Mouse (Mus musculus): ENCODE data around the gene Rab3b.
A peak's percentile ranks its signal among the peaks of the same experiment; 100 is the strongest.
"Not testable (repeated sequence)": the region's sequence is repeated elsewhere in the genome, so short reads cannot be mapped to it uniquely, and the experiment has no call there.

Gene Rab3b

GRCm38 (mm10) chr4:108890876-108891275 lies 12.0 kb downstream of the Rab3b start:
- DNase-seq (ENCODE audit: low read depth, low spot score): peak; percentile 71

- no peak for DNase-seq (ENCODE audit: low read depth, low spot score)
Observed at GRCm38 (mm10) chr4:108900421-108900820, 21.6 kb downstream of the Rab3b start.

DNA sequence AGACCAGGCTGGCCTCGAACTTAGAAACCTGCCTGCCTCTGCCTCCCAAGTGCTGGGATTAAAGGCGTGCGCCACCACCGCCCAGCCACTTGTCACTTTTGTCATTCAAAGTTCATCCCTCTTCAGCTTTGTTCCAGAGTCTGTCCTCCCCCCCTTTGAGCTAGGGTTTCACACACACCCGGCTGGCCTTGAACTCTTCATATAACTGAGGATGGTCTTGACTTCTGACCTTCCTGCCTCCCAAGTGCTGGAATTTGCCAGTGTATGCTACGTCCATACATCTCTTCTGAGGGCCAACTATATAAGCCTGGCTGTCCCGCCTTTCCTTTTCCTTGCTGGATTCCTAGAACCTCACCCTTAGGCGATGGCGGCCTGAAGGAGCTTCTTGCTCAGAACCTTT lies 24.0 kb downstream of the Rab3b start:
- no peak for DNase-seq (ENCODE audit: low read depth, low spot score)

GRCm38 (mm10) chr4:108903346-108903745 lies 24.5 kb downstream of the Rab3b start:
- DNase-seq (ENCODE audit: low read depth, low spot score): no peak

DNA sequence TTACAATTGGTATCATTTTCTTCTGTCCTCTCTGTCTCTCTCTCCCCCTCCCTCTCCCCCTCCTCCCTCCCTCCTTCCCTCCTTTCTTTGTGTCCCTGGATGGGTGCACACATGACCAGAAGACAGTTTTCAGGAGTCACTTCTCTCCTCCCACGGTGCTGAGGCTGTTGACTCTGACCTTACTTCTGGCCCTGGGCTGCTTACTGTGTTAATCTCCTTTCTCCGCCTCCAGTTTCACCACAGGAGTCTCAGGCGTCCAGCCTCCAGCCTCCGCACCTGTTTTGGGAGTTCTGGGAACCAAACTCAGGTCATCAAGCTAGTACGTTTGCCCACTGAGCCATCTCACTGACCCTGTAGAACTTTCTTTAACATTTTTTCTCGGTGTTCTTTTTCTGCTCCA lies 25.2 kb downstream of the Rab3b start:
- DNase-seq (ENCODE audit: low read depth, low spot score): no peak

GRCm38 (mm10) chr4:108904790-108905189 lies 25.9 kb downstream of the Rab3b start:
- no peak for DNase-seq (ENCODE audit: low read depth, low spot score)

GRCm38 (mm10) chr4:108905859-108906258 lies 27.0 kb downstream of the Rab3b start:
- DNase-seq (ENCODE audit: low read depth, low spot score): peak; percentile 90

- peak; percentile 44 for DNase-seq (ENCODE audit: low read depth, low spot score)
Observed at GRCm38 (mm10) chr4:108907475-108907874, 28.6 kb downstream of the Rab3b start.

DNA sequence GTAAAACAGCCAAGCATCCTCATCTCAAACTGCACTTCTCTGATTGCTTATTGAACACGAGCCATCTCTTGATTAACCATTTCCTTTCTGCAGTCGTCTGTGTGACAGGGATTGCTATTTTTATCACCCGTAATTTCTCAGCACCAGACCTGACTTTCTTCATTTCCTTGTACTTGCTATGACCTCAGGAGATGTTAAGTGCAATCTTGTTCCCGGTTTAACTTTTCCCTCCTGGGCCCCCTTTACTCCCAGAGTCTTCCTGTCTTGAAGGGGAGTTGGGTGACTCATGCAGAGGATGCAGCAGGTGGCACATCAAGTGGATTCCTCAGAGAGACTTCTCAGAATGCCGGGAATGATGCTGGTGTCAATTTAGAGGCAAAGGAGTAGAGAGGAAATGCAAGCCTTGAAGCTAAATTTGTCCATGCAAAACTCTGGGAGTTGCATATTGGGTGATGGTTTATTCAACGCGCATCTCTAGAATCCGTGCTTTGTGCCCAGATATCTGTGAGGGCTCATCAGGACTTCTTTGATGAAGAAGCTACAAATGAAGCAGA lies 31.1 kb downstream of the Rab3b start:
- peak; percentile 74 for DNase-seq (ENCODE audit: low read depth, low spot score)

DNA sequence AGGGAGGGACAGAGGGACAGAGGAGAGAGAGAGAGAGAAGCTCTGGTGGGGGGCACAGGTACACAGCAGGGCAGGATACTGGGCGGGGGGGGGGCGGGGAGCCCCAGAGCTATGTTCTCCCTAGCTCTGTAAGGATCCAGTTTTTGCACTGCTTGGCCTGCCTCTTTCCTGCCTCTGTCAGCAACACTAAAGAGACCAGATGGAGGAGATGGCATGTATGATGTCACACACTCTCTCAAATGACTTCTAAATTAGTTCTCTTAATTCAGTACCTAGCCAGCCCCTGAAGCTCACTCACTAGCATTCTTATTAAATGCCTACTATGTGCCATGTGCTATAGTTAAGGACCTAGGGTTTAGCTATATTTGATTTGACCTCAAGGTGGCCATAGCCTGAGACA lies 33.0 kb downstream of the Rab3b start:
- DNase-seq (ENCODE audit: low read depth, low spot score): peak; percentile 38

DNA sequence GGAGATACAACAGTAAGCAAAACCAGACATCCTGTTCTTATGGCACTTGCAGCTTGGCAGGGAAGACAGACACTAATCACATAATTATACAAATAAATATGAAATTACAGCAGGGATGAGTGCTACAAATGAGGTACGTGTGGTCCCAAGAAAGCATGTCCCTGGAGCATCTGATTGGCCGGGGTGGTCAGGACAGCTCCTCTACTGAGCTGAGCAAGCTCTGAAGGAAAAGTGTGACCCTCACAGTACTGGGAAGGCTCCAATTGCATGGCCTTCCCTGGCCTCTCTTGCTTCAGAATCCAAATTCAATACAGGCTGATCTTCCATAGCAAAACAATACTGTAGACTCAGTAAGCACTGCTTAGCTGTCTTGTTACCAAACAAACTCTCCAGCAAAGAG lies 34.3 kb downstream of the Rab3b start:
- no peak for DNase-seq (ENCODE audit: low read depth, low spot score)

GRCm38 (mm10) chr4:108914391-108914790 lies 35.5 kb downstream of the Rab3b start:
- no peak for DNase-seq (ENCODE audit: low read depth, low spot score)

GRCm38 (mm10) chr4:108915101-108915500 lies 36.2 kb downstream of the Rab3b start:
- peak; percentile 58 for DNase-seq (ENCODE audit: low read depth, low spot score)

DNA sequence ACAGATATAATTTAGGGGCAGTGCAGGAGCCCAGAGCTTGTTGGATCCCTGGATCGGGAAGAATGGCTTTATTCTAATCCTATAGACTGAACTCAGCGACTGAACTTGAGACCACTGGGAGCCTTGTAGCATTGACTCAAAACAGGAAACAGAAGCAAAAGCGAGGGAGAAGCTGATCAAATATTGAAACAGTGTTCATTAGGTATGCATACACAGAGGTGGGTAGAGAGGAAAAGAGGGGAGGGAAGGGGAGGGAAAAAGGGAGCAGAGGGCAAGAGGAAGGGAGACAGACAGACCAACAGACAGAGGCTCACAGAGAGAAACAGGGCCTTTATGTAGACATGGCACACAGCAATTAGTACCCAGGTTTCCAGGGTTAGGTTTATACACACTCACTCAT lies 38.8 kb downstream of the Rab3b start:
- no peak for DNase-seq (ENCODE audit: low read depth, low spot score)

DNA sequence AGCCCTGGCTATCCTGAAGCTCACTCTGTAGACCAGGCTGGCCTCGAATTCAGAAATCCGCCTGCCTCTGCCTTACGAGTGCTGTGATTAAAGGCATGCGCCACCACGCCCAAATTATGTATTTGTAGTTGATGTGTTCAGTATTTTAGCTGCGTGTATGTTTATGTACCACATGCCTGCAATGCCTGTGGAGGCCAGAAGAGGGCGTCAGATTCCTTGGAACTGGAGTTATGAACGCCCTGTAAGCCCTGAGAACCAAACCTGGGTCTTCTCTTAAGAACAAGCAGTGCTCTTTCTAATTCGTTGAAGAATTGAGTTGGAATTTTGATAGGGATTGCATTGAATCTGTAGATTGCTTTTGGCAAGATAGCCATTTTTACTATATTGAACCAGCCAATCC lies 49.1 kb downstream of the Rab3b start:
- not testable (repeated sequence) for DNase-seq (ENCODE audit: low read depth, low spot score)

DNA sequence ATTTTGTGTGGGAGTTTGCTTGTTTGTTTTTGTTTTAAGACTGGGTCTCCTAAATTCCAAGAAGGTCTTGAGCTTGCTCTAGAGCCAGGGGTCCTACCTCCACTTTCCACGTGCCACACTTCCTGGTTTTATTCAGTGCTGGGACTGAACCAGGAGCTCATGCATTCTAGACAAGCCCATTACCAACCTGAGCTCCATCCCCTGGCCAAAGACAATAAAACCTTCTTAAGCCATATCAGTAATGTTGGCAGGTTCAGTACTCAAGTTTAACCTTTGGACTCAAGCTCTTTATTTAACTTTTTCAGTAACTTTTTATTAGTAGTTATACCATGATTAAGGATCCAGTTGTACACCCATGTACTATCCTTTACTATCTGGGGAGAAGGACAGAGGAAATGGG lies 54.3 kb downstream of the Rab3b start:
- DNase-seq (ENCODE audit: low read depth, low spot score): no peak

- no peak for DNase-seq (ENCODE audit: low read depth, low spot score)
Observed at GRCm38 (mm10) chr4:108934856-108935255, 56.0 kb downstream of the Rab3b start.

DNA sequence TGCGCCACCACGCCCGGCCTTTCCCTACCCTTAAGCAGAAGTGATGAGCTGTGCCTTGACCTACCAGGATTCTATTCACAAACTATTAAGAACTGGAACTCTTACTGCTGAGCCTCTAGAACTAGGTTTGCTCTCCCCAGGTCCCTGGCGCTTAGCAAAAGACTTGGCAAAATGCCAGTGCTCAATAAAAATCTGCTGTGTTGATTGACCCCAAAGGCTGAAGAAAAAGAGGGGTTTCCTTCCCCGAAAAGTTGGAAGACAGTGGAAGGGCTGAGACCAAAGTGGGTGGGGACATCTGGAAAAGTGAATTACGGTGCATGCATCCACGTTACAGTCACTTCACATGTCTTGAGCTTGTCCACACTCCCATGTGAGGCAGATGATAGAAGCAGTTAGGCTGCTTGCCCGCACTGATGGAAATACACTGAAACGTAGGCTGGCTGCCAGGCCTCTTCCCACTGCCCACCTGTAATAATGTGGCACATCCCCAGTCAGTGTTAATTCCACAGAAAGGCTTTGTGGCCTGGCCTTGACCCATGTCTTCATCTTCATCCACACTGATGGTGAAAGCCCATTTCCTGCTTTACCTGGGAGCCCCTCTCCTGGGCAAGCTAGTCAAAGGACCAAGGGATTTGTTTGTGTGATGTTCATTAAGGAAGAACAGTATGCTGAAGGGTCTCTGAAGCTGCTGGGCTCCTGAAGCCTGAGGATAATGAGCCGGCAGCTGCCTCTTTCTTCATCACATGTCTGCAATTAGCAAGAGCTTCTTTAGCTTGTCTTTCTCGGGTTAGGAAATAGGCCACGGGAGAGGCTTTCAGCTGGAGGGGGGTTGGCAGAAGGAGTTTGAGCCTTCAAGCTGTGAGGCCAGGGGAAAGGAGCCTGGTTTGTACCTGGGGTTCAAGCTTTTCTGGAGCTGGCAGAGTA lies 59.2 kb downstream of the Rab3b start:
- peak; percentile 83 for DNase-seq (ENCODE audit: low read depth, low spot score)

DNA sequence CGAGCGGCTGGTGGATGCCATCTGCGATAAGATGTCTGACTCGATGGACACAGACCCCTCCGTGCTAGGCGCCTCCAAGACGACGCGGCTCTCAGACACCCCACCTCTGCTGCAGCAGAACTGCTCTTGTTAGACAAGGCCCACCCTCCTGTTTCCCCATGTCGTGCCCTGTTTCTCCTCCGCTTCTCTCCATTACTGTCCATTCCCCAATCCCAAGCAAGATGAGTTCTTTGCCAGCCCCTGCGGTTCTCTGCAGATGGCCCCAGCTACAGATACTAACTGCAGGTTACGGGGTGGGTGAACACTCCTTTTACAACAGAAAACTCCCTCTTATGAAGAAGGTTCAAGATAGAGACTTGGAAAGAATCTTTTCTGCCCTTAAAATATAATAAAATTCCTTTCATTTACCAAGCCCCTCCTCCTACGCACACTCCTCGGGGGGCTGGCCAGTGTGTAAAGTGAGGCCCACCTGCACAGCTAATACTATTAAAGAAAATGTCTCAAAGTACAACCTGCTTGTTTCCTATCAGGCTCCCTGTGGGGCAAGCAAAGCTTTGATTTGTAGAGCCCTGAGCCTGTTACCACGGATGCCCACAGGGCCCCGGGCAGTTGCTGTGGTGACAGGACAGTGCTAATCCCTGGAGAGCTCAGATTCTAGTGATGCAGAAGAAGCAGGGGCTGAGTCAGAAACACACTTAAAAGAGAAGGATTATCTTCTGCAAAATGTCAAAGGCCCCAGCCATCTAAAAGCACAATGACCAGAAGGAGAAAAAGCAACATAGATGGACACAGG lies 62.0 kb downstream of the Rab3b start:
- DNase-seq (ENCODE audit: low read depth, low spot score): peak; percentile 24

DNA sequence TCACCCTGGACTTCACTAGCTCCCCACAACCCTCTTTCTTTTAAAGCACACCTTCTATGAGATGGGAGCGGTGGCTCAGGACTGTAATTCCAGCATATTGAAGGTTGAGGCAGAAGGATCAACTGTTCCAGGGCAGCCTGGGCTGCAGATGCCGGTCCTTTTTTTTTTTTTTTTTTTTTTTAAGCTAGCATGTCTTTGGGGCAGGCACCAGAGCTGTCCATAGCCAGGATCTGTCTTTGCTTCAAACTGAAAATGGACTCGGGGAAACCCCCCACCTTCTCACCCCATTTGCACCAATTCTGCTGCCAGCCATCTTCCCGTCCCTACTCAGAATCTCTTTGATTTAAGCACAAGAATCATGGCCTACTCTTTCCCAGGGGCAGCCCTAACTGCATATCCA lies 63.3 kb downstream of the Rab3b start:
- DNase-seq (ENCODE audit: low read depth, low spot score): no peak

DNA sequence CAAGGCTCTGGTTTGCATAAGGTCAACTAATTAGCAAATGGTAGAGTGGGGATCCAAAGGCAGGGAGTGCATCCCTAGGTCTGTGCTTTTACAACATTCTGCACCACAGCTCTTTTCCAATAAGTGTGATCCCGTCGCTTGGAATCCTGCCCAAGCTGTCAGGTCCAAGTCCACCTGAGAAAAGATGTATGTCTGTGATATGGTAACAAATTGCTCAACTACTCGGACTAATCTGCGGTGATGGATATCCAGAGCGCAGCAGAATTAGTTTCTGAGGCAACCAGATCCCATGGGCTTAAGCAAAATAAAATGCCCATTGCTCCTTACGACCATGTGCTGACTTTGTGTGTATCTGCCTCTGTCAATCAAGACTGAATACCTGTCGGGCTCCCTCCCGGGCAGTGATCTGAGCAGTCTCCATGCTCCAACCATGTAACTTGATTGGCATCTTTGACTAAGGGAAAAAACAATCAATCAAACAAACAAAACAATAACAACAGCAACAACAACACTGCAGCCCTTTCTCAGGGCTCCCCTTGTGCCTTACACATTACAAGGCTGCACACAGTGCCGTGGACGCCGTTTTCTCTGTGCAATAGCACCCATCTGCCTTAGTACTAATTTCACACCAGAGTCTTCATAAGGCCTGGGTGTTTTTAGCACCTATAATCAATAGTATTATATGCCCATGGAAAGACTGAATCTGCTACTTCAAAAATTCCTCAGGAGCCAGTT lies 64.3 kb downstream of the Rab3b start:
- DNase-seq (ENCODE audit: low read depth, low spot score): no peak

- DNase-seq (ENCODE audit: low read depth, low spot score): peak; percentile 92
Observed at GRCm38 (mm10) chr4:108949168-108949567, 70.3 kb downstream of the Rab3b start.

Data from brain, adult 2 months (tissue).